Mouse (Mus musculus) myocyte (in vitro differentiated cells): ENCODE results near the gene Crp.

Experiments used
- E2F4 ChIP-seq: IDR thresholded peaks from one replicate; pipeline ENCODE4 v1.6.1; 2011; ENCODE audit warnings: mild to moderate bottlenecking, control low read depth, moderate library complexity; ENCODE audit not compliant: insufficient read depth
- MAX ChIP-seq: IDR thresholded peaks from one replicate; pipeline ENCODE4 v1.6.1; 2011; ENCODE audit warnings: low read depth, mild to moderate bottlenecking, control low read depth
- POLR2A ChIP-seq: IDR thresholded peaks from one replicate; pipeline ENCODE4 v1.6.1; 2011; ENCODE audit warnings: low read depth, mild to moderate bottlenecking, control low read depth, moderate library complexity; ENCODE audit not compliant: insufficient read length
- TCF12 ChIP-seq: IDR thresholded peaks from one replicate; pipeline ENCODE4 v1.6.1; 2011; ENCODE audit warnings: mild to moderate bottlenecking, control low read depth; ENCODE audit not compliant: poor library complexity, insufficient read depth, severe bottlenecking

DNA sequence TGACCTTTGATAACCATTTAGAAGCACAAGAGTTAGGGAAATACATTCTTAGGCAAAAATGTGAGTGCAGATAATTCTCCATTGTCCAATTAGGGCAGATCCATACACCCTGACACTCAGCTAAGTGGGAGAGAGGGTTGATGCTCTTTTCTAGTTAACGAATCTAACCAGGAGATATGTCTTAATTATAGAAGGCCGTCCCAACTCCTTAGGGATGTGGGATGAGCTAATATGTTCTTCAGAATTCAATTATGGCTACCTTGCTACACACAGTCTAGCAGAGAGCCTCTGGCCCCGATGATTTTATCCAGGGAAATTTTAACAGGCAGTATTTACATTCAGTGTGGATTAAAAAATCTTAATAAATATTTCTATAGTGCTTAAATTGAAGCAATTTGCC is 3.0 kb downstream of the Crp start:
- TF ChIP-seq MAX, result no peak
- no peak for TF ChIP-seq TCF12
- no peak for TF ChIP-seq E2F4
- TF ChIP-seq POLR2A, result no peak
